Mouse (Mus musculus) thymus, postnatal 10 days (tissue): Measurements from ENCODE around the gene Fxr2.
A peak's percentile ranks its signal among the peaks of the same experiment; 100 is the strongest.

Experiments used
- DNase-seq, 2 experiments: peaks; one replicate each; pipeline ENCODE4 v3.0.0; 2021; ENCODE audit warnings: low spot score in 2 of 2

Gene Fxr2

DNA sequence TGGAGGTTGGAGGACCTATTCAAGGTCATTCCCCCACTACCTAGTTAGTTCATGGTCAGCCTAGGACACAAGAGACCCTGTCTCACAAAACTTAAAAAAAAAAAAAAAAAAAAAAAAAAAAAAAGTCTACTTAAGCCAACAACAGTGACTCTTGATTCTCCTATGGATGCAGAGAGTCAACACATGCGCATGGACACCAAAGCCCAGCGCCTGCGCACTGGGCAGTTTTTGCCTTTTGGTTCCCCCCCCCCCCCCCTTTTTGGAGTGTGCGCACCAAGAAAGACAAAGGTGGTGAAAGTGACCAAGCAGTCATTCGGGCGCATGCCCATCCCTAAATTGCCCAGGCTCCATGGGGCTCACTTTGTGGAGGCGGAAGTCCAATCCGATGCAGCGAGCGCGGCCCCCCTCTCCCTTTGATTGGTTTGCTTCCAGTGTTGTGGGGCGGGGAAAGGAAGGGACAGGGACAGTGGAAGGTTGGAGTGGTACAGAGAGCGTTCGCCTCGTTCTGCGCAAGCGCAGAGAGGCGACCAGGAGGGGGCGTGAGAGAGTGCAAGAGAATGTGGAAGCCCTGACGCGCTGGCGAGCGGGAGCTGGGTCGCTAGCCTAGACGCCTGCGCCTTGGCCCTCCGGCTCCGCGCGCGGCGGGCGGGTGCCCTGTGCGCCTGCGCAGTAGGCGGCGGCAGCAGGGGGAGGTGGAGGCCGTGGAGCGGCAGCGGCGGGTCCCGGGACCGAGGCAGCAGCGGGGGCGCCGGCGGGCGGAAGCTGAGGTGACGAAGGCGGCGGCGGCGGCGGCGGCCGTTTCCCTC, at the start of gene Fxr2:
Fxr2 (plus strand) TSS at position 707 of the 806 bp plus-strand sequence.
- DNase-seq = peak; percentile 99 to 100

DNA sequence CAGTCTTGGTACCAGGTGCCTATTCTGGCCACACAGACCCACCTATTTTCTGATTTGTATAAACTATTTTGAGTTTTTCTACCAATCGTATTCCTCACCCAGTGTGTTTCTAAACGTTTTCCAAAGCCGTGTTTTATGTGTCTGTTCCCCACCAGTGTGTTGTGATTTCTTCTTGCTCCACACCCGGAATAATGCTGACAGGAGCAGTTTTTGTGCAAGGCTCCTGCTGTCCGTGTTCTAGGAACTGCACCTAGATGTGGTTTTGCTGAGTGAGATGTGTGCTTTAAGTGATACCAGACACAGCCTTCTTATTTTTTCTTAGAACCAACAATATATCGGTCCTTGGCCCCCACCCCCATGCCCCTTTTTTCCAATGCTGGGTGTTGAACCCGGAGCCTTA, 48.8 kb upstream of the Fxr2 start:
- no peak for DNase-seq

DNA sequence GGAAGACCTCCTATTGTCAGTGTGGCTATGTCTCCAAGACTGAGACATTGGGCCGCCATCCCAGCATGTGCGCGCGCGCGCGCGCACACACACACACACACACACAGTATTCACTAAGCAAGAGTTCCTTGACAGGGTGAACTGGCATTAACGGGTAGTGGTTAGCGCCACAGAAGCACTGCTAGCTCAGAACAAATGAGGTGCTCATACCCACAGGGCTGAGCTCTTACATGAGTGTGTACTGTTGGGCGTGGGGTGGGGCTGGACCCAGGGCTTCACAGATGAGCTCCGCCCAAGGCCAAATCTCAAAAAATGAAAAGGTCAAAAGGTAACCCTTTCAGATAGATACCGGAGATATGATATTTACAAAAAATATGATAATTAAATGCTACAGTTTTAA, 47.9 kb upstream of the Fxr2 start:
- DNase-seq = no peak

DNA sequence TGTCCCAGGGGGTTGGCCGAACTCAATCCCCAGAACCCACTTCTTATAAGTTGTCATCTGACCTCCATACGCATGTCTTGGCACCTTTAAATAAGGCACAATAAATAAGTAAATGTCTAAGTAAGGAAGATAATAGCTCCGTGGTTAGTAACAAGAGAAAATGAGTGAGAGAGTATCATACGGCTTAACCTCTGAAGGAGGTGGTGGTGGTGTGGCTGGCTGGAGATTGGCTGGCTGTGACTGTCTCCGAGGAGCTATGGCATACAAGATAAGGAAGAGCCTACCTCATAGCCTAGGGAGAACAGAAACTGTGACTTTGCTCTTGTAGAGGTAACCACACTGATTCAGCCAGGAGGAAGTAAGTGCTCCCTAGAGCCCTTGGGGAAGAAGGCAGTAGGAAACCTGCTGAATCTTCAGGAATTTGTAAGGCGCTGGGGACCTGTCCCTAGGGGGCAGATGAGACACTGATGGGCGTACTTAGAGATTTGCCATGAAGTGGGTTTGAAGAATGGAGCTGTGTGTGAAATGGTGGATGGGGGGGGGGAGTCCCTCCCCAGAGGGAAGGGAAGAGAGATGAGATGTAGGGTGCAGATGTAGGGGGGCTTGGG, 47.0 kb upstream of the Fxr2 start:
- no peak for DNase-seq

DNA sequence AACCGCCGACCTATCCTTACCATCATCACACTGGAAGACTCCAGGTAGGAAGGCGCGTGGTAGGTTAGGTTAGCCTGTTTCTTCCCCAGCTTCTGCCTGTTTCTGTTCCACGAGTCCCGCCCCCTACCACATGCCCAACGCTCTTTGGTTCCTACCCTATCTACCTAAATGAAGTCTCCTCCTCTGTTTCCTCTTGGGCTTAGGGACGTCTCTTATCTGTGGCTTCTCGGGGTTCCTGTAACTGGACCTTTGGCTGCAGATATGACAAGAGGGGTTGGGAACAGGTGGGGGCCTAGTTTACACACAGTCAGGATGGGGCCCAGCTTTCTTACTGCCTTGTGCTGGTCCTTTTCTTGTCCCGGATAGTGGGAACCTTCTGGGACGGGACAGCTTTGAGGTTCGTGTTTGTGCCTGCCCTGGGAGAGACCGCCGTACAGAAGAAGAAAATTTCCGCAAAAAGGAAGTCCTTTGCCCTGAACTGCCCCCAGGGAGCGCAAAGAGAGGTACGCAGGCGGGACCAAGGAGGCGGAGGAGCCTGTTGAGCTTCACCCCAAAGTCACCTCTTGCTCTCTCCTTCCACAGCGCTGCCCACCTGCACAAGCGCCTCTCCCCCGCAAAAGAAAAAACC, 43.5 kb upstream of the Fxr2 start:
- DNase-seq = no peak

DNA sequence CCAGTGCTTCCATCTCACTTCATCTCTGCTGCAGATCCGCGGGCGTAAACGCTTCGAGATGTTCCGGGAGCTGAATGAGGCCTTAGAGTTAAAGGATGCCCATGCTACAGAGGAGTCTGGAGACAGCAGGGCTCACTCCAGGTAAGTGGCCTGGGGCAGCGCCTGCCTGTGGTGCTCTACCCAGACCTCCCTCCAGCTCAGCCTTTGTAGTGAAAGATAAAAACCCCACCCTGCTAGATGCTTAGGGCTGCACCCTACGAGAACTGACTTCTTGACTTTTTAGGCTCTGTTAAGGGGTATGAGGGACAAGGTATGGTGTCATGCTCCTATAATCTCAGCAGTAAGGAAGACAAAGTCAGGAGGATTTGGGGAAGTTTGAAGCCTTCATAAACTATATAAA, 42.2 kb upstream of the Fxr2 start:
- DNase-seq = no peak

DNA sequence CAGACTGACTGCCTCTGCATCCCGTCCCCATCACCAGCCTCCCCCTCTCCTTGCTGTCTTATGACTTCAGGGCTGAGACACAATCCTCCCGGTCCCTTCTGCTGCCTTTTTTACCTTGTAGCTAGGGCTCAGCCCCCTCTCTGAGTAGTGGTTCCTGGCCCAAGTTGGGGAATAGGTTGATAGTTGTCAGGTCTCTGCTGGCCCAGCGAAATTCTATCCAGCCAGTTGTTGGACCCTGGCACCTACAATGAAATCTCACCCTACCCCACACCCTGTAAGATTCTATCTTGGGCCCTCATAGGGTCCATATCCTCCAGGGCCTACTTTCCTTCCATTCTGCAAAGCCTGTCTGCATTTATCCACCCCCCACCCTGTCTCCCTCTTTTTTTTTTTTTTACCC, 41.4 kb upstream of the Fxr2 start:
- DNase-seq = no peak

DNA sequence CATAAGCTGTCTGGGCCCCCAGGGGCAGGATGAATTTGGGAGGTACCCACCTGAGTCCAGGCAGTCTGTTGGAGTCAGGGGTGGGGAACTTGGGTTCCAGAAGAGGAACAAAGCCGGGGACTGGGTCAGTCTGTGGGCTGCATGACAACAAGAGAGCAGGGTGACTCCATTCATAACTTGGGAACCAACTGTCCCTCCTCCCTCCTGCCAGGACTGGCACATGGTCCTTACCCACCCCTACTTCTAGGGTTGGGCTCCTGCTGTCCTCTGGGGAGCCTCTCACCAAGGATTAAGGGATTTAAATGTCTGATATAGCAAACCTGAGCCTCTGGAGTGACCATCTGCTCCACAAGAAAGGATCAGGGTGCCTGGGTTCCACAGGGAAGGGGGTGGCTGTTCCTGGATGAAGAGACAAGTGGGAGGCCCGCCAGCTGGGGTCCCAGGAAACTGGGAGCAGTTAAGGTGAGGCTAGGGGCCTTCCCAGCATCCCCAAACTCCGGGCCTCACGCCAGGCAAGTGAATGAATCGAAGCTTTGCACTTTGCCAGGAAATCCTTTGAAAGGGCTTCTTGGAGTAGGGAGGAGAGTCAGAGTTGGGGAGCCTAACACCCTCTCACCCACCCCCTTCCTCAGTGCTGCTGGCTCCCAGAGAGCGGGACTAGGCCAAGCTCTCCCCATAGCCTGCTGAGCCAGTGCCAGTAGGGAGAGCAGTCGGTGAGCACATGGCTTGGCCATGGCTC, 40.7 kb upstream of the Fxr2 start:
- DNase-seq = no peak

DNA sequence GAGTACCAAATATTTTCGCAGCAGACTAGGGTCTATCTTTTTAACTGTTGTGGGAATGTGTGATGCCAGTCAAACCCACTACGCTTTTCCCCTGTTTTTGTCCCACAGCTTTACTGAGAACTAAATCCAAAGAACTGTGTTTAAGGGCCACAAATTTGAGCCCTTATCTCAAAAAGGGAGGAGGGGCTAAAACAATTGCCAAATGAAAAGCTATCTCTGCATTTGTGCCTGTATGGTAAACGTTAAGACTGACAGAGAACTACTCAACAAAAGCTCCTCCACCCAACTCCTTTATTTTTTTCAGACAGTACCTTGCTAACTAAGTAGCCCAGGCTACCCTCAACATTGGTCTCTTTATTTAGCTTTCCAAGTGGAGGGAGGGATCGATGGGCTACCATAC, 40.0 kb upstream of the Fxr2 start:
- no peak for DNase-seq

DNA sequence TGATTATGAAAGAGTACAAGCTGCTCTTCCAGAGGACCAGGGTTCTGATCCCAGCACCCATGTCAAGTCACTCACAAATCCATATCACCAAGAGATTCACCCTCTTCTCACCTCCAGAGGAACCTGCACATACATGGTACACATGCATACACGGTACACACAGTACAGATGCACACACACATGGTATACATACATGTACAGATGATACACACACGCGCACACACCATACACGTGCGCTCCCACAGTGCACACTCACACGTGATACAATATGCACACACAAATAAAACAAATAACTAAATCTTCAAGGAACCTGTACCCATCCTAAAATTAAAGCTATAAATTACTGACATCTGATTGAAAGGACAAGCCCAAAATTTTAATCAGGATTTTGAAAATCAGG, 37.9 kb upstream of the Fxr2 start:
- no peak for DNase-seq

DNA sequence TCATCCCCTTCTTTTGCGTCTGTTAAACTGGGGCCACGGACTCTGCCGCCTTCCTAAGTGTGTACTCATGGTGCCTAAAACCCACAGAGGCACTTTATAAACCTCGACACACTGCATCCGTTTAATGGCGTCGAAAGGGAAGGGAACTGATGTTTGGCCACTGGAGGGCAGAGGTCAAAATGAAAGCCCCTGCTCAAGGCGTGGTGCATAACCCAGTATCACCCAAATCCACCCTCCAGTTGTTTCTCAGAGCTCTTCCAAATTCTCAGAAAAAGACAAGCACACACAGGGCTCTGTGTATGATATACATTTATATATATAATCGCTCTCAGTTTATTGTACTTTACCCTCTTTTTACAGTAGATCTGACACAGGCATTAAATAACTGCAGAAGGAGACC, 33.4 kb upstream of the Fxr2 start:
- DNase-seq = no peak

DNA sequence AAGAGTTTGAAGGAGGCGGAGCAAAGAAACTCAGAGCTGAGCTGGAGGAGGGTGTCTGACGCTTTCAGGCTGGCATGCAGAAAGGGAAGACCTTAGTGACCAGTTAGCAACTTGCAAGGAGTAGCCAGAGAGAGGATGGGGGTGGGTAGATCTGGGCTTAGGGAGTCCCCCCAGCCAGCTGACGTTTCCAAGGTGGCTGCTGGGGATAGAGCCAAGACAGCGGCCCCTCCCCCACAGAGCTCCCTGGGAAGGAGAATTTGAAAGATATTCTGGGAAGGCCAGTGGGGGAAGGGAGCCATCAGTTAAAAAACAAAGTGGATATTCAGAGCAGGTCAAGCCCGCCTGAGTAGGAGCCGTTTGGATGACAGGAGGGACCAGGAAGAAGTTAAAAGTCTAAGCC, 32.7 kb upstream of the Fxr2 start:
- DNase-seq = no peak

DNA sequence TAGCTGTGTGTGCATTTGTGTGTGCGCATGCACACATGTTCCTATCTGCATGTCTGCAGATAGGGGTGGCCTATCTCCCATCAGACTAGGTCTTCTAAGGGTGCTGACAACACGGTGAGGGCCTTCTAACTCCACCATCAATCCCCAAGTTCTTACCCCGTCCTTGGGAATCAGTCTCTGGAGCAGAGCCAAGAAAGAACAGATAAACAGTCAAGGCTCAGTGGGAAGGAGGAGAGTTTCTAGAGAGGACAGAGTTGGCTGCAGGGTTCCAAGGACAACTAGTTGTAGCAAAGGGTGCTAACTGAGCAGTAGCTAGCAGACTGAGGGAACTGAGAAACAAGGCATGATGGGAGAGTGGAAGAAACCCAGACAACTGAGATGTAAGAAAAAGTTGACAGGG, 31.0 kb upstream of the Fxr2 start:
- DNase-seq = no peak

DNA sequence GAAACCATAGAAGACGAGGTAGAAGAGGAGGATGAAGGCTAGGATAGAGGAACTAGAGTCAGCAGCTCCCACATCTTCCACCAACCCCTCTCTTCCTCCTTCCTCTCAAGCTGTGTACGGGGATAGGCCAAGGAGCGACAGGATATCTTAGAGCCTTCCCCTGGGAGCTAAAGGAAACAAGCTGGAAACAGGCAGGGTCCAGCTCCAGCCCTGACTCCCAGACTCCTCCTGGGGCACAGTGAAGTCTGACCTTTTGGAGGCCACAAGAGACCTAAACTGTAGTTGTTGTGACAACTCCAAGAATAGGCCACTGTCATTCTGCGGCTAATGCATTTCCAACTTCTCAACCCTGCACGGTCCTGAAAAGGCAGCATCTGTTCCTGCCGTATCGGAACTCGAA, 29.3 kb upstream of the Fxr2 start:
- no peak for DNase-seq

DNA sequence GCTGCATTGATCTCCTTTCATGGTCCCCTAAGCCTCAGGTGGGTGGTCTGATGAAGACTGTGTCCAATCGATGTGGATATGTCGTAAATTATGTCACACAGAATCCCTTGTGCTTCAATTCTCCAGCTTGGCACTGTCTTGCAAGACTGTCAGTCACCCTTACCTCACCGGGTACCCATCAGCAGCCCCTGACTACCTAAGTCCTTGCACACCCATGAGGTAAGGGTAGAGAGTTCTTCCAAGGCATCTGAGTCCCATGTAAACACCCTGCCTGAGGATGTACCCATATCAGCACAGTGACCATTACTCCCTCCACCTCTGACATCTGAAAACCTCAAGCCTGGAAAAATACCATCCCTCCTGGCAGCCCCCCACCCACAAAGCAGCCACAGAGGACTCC, 28.4 kb upstream of the Fxr2 start:
- DNase-seq = no peak

DNA sequence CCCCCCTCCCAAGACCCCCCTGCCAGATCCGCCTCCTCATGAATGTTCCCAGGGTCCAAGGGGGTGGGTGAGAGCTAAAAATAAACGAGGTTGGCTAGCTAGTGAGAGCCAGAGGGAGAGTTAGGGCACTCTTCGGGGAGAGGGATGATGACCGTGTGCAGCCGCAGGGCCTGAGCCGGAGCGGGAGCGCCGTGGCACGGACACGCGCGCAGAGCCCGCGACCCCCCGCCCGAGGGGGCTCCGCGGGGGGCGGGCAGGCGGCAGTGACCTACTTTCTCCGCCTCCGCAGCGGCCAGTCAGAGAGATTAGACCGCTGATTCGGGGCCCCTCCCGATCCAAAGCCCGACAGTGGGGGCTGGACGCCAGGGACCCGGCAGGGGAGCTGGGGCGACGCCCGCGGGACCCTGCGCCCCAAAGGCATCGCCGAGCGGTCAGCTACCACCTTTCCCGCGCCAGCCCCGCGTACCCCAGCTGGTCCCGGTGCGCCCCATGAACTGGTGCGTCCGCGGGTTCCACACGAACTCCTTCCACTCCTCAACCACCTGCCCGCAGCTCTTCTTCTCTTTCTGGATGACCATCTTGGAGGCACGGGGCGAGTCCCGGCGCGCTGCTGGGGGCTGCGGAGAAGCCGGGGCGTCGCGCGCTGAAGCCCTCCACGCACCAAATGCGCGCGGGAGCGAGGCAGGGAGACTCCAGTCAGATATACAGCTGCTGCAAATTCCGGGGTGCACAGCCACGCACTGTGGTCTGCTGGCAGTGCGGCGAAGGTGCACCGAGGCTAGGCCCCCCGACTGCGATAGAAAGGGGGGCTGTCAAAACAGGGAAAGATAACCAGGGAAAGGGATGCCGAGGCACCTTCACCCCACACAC, 27.8 kb upstream of the Fxr2 start:
- peak; percentile 8 to 22 for DNase-seq

DNA sequence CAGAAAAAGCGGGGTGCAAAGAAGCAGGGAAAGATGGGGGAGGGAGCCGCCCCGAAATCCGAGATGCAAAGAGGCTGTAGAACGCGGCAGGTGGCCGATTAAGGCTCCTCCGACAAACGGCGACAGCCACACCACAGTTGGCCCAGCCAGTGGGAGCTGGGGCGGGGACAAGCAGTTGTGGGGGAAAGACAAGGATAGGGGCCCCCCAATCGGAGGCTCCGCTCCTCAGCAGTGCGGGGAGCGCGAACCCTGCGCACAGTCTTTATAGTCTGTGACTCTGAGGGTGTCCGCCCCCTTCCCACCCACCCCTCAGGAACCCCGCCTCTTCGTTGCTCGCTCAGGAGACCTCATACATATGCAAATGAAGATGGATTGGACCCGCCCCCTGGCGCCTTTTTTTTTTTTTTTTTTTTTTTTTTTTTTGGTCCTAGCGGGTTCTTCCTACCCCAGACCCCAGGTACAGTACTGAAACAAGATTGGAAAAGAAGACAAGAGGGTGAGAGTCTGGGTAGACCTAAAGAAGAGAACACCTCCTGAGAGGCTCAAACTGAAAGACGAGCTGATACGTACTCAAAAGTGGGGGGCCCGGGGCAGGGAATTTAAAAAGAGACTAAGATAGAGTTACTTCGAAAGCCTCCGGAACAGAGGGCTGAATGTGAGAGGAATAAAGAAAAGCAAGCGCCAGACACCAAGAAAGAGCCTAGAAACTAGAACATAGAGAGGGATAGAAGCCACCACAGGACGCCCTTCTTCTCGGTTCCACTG, 26.9 kb upstream of the Fxr2 start, which contains the start of gene Atp1b2:
Atp1b2 (minus strand) TSS at position 217 of the 765 bp plus-strand sequence.
- peak; percentile 75 to 81 for DNase-seq

DNA sequence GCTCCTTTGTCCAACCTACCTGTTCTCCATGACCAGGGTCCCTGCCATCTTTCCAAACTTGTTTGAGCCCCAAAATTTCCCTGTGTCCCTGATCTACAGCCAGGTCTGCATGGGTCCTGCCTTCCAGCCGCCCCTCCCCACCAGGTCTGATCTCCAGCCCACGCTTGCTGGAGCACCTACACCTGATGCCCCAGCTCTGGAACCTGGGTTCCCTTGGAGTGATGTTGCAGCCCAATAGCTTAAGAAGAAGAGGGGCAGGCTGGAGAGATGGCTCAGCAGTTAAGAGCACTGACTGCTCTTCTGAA, 26.3 kb upstream of the Fxr2 start:
- DNase-seq = no peak

DNA sequence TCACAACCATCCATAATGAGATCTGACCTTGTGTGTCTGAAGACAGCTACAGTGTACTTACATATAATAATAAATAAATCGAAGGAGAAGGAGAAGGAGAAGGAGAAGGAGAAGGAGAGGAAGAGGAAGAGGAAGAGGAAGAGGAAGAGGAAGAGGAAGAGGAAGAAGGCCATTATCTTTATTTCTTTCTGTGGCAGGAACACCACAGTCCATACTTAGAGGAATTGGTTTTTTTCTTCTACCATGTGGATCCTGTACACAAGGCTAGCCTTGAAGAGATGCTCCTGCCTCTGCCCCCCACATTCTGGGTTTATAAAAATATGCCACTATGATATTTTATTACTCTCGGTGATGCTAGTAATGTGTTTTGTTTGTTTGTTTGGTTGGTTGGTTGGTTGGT, 26.0 kb upstream of the Fxr2 start:
- DNase-seq = no peak

DNA sequence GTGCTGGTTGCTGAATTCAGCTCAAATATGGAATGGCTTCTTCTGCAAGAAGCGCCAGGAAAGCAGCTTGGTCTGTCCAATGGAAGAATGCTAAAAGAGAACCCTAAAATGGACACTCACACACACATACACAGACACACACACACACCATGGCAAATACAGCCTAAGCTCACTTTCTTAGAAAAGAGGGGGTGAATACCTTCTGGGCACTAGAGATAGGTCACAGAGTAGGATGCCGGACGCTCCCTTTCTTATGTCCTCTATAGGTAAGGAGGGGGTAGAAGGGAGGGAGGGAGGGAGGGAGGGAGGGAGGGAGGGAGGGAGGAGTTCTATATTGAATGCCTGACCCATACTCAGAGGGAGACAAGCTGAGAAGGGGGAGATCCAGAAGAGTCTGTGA, 24.3 kb upstream of the Fxr2 start:
- no peak for DNase-seq

DNA sequence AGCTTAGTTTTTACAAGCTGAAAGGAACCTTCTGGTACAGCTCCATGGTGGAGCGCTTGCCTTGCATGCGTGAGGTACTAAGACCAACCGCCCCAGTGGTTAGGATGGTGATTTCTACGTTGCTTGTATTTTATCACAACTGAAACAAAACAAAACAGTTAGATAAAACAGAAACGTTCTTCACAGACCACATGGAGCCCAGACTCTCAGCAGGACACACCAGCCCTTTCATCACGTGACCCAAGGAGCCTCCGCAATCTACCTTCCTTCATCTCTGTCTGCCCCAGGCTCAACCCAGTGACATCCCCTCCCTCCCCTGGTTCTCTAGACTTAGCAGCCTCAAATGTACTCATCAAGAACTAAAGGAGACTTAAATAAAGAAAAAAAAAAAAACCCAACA, 23.4 kb upstream of the Fxr2 start:
- no peak for DNase-seq
